Mouse (Mus musculus) skeletal muscle tissue, adult 2 months (tissue): ENCODE measurements at regions not wholly inside any gene's neighbourhood (a gene's known extent, or its start where the extent isn't known, plus 50 kb on each side); places are given as distances from the start of the nearest gene placed in this dataset.
A peak's percentile ranks its signal among the peaks of the same experiment; 100 is the strongest.

Experiments used
- DNase-seq: peaks from one replicate; pipeline ENCODE4 v3.0.0-alpha.2; 2012; ENCODE audit warnings: low read depth, low spot score

DNA sequence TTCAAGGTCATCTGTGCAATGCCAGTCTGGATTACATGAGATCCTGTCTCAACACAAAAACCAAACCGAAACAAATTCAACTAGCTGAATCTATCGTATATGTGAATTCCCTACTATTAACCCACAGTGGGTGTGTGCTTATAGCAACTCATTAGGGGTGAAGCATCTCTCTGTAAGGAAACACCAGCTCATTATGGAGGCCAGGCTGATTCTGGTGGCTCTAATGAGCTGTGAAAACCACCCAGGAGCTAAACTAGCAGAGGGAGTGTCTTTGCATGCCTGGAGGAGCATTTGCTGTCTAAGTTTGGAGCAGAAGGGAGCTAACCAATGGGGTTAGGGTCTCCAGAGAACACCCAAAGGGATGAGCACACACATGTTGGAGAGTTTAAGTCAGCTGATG, 54.1 kb upstream of the Adamts2 start:
- no peak for DNase-seq

DNA sequence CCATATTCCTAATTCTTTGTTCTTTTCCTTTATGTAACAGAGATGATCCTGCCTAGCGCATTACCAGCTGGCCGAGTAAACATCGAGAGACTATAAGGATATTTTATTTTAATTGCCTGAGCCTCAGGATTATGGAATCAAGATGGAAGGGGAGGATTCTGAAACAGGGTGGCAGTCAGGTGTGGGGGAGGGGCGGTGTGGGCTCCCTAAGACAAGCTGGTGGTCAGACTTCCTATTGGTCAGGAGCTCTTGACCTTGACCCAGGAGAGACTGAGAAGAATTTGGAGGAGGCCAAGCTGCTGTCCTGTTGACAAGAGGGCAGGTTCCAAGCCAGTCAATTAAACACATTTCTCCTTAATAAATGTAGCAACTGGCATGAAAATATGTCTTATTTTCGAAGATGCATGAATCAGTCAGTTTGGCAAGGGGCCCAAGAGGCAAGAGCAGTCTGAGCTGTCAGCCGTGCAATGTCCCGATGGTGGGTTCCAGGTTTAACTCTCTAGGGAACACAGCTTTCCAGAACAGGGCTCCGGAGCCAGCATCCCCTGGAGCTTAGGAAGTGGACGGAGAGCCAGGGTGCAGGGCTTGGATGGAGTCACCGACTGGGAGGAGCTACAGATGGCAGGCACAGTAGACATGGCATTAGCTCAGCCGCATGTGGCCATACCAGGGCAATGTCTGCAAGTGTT, 55.3 kb upstream of the Adamts2 start:
- DNase-seq, result peak; percentile 32

DNA sequence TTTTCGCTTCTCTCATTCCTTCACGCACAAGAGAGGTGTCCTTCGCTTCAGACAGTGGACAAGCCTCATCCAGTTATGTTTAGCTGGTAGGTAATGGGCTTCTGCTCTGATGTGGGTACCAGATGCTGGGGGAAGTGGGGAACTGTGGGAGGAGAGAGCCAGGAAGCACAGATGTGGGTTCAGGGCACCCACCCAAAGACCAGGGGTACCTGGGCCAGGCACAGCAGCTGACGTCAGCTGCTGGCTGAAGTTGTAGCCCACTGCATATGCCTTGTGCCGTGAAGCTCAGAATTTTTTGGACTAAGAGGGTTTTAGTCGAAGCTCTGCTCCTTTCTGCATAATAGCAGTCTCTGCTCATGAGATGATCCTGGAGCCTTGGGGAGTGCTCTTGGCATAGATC, 56.5 kb upstream of the Adamts2 start:
- no peak for DNase-seq

DNA sequence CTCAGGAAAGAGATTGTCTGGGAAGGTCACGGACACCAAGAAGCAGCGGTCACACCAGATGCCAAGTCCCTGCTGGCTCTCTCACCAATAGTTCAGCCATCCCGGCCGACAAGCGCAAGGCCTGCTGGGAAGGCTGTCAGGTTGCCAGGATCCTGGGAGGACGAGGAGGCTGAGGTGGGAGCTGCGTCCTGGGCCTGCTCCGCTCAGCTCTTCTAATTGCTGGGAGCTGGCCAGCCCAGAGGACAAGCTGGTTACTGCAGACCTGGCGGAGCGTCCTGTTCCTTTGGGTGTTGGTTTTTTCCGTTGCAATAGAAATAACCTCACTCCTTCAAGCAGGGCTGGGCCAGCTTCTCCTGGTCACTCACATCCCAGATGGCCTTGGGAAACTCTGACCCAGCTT, 61.7 kb upstream of the Adamts2 start:
- DNase-seq, result peak; percentile 82

DNA sequence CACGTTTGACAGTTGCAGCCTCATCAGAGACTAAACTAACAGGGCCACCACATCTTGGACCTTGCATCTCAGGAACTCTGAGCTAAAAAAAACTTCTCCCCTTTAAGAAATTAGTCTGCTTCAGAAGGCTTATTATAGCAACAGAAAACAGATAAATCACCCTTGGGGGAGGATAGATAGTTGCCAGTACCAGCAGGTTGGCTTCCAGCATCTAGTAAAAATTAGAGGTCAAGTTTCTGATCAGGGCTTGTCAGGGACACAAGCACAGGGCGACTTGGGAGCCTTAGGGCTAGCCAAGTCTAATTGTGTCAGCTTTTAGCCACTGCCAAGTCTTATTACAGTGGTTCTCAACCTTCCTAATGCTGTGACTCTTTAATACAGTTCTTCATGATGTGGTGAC, 67.6 kb upstream of the Adamts2 start:
- peak; percentile 80 for DNase-seq

DNA sequence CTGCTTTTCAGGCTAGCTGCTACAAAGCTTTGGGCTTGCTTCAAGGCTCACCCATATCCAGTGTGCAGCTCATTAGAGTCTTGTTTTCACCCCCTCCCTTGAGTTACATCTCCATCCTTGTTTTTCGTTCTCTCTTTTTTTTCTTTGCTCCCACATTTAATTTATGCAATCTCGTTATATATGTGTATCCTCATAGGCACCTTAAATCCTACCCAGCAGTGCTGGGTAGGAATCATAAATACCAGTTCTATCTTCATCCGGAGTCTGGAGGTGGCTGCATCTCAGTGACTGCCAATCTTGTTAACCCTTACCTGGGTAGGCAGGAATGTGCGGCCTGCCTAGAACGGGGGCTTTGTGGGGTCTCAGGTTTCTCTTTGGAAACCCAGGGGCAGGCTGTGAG, 74.0 kb upstream of the Adamts2 start:
- DNase-seq, result no peak

DNA sequence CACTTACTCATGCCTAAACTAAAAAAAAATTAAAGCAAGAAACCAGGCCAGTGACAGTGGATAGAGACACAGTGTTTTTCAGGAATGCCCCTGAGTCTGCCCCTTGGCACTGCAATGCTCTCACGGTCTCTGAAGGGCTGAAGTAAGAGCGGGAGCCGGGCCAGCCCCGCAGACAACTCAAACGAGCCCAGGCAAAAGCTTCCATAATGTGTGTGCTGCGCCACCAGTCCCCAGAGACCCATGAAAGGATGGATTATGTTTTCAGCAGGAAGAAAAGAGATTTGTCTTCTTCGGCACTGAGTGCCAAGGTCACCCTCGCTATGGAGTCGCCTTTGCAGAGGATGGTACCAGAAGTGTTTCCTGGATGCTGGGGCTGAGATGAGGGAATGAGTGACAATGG, 81.7 kb upstream of the Adamts2 start:
- no peak for DNase-seq

DNA sequence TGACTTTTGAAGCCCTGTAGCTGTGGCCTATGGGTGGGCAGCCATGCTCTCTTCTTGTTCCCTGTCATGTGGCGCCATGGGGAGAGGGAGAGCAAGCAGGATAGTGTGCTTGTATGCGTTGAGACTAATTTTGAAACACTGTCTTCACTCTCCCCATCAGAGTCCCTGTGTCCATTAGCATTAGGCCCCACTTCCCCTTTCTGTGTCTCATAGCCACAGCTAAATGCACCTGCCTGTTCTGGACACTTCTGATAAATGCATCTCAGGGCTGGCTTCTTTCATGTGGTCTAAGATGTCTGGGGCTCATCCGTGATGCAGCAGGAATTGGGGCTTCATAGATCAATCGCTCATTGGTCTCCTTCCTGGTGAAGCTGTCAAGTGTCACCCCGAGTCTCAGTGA, 77.0 kb upstream of the Rufy1 start:
- no peak for DNase-seq

DNA sequence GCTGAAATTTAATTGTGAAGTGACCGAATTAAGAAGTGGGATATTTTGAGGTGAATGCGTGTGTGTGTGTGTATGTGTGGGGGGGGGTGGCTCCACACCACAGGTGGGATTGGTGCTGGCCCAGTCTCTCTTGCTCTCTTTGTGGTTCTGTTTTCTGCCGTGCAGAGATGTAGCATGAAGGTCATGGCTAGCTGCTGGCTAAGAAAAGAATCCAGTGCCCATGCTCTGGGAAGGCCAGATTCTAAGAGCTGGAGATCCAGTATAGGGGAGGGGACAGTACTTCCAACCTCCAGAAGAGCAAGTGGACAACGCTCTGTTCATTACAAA, 76.5 kb upstream of the Rufy1 start:
- DNase-seq, result no peak

DNA sequence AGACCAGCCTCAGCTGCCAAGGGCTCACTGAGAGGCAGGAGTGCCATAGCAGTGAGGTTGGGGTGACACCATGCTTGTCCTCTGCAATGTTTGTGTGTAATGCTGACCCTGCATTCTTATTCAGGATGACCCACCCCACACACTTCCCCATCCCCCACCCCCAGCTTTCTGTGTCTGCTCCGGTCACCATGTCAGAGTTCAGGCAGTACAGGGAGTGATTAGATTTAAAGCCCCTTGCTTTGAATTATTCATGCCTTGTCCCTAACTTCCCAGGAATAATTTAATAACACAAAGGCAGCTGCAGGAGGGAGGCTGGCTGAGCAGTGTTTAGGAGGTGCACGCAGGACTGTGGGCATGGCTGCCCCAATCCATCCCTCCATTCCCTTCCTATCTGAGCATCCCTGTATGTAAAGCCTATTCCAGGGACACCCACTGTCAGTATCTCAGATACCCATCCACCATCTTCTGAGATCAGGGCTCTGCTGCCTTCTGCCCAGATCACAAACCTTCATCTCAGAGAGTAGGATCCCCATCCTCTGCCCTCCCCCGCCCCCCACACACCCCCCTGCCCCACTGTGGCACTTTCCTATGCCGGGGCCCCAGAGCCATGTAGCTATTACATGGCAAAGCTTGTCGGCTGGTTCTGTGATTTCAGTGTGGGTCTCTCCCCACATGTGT, 76.0 kb upstream of the Rufy1 start:
- DNase-seq, result no peak

DNA sequence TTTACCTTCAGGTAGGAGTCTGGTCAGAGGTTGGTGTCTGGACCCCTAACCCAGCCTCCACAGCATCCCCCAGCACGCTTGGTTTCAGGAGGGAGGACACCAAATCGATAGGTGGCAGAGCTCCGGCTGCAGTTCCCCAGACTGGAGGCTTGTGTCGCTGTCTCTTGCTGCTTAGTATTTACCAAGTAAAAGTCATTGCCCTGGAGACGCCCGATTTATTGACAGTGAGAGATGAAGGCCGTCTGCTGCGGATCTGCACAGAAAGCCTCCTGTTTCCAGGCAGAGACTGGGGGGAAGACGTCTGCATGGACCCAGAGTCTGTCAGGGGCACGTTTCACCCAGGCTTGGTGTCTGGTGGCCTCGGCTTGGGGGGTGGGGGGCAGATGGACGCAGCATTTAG, 70.4 kb upstream of the Rufy1 start:
- DNase-seq, result no peak

DNA sequence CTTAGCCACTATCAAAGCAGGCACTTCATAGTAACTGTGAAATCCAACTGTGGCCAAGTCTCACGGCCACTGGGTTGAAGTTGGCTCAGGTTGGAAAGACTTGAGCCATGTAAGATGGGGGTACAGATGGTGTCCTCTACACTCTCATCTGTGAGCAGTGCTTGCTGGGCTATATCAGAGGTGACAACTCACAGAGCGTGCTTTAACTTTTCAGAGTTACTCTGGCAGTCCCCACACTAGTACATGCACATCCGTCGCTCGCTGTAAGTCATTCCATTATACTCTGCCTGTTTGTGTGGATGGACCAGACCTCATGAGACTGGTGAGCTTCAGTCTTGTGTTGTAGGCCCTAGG, 62.2 kb upstream of the Rufy1 start:
- DNase-seq, result no peak

DNA sequence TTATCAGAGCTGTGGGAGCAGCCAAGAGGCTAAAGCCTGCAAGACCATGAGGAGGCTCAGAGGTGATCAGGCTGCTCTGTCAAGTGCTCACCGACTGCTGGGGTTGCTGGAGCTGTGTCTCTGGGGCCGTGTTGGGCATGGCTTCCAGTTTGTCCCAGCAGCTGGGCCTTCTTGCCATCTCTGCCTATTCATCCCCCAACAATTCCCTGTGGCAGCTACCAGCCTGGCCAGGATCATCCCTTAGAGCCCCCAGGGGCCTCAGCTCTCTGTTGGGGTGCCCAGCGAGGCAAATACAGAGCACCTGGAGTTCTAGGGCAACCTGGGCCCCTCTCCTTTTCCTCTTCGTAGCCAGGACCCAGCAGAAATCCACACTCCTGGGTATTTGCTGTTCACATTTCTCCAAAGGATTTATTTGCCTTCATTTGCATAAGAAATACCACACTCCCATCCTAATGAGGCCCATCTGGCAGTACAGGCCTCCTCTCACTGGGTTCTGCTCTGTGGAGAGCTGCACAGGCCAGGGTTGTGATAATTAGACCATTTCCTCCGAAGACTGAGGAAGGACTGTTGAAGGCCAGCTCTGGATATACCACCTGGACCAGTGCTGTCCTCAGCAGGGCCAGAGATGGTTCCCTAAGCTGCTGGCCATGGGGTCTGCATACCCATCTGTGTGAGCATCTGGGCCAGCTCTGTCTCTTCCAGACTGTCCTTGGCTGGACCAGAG, 61.6 kb upstream of the Rufy1 start:
- no peak for DNase-seq

DNA sequence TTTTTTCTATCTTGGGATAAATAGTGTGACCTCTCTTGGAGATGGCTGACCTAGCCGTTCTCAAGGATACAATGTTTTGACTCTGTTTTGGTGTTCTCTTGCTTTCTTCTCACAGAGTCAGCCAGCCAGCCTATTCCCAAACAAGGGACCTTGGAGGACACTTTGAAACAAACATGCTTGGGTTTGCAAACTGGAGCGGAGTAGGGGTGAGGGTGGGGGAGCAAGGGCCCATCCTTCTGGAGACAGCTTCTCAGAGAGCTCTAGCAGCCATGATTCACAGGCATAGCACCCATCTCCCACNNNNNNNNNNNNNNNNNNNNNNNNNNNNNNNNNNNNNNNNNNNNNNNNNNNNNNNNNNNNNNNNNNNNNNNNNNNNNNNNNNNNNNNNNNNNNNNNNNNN, 52.9 kb upstream of the Rufy1 start:
- DNase-seq, result no peak

DNA sequence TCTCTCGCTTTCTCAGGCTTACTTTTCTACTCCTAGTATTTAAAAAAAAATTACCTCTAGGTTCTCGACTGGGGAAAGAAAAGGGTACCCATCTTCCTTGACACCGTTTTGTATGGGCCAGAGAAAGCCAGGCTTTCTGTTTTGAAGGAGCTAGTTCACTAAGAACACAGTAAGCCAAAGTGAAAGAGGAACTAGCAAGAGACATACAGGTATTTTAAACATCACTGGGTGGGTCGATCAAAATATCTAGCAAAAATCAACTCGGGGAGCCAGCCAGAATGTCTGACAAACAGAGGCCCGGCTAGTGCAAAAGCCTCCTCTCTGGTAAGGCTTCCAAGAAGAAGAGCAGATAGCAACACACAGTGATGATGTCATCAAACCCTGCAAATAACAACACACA, 52.2 kb upstream of the Rufy1 start:
- DNase-seq, result no peak

DNA sequence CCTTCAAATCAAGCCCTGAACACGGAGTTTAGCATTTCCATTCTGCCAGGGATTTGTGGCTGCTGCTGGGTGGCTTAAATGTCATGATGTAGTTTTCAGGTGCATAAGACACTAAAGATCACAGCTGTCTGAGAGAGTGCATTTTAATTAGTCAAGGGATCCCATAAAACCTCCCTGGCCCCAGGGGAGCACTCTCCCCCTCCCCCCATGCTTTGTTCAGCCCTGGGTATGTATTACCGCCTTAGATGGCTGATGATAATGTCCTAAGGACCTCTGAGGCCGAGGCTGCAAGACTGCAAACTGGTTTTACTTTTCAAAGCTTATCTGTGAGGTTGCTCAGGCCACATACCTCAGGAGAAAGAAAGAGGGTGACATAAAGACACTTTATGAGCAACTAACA, 51.7 kb upstream of the Rufy1 start:
- DNase-seq, result no peak
